Mouse (Mus musculus) brown adipose tissue, adult 24 weeks (tissue): ENCODE data around the gene Elovl5. TPM values are rescaled to one million over a fixed set of nuclear protein-coding genes. Genes with fewer than 3 reads are reported as not detected.

Source experiments
- H3K27ac ChIP-seq: fragments of 200-500 bp; replicated peaks from 2 replicates; pipeline ENCODE4 v1.5.1; 2012; ENCODE audit warnings: low read depth, mild to moderate bottlenecking, low read length
- H3K4me1 ChIP-seq: fragments of 200-500 bp; 2 replicates; pipeline ENCODE4 v1.6.1; 2012; ENCODE audit warnings: low read length, mixed read lengths; ENCODE audit not compliant: control insufficient read depth, insufficient read depth, insufficient read length
- H3K4me3 ChIP-seq: fragments of 200-500 bp; 2 replicates; pipeline ENCODE4 v1.5.1; 2012; ENCODE audit warnings: low read depth, mild to moderate bottlenecking, low read length, moderate library complexity; ENCODE audit not compliant: insufficient read depth
- polyA plus RNA-seq: library from polyadenylated mRNA; stranded (reverse); fragments of >200 nt; gene quantifications from 2 replicates; pipeline ENCODE4 v1.2.4, GENCODE M21; 2012; ENCODE audit not compliant: missing spikeins, insufficient read depth, insufficient read length

The Elovl5 gene
- polyA plus RNA-seq, 1 experiment, result 123 TPM

DNA sequence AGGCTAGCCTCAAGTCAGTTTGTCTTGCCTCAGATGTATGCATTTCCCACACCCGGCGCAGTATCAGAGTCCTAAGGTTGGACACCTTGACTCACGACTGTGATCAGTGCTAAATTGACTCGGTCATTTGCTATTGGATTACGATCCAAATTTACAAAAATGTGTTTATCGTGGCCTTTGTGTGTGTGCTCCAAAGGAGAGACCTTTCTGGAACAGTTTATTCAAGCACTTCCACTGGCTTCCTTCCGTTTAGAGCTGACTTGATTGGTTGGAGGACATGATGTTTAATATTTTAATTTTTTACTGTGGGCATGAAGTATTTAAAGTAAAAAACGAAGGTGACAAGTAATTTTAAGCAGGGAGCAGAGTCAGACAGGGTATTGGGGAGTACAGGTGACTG lies 38.8 kb downstream of the Elovl5 start:
- Histone ChIP-seq H3K27ac (no peak overlapping the region), H3K4me3 (no peak overlapping the region), H3K4me1 (peaks cover 37% of the 10 kb centered on the region)

DNA sequence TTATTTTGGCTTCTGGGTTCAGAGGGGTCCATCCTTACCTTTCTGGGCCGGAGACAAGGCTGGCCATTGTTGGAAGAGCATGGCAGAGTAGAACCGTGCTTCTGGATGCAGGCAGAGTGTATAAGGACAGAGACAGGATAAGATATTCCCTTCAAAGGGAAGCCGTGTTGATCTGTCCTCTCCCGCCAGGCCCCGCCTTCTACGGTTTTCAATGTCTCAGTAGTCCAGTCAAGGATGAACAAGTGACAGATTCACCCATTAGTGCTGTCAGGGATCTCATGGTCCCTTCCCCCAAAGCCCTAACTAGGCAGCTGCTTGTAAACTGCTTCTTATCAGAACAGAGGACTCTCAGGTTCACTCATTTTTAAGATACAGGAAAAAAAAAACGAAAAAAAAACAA lies 41.2 kb downstream of the Elovl5 start:
- H3K4me3 ChIP-seq, result no peak overlapping the region
- peaks cover 21% of the 10 kb centered on the region for H3K4me1 ChIP-seq
- H3K27ac ChIP-seq, result no peak overlapping the region

DNA sequence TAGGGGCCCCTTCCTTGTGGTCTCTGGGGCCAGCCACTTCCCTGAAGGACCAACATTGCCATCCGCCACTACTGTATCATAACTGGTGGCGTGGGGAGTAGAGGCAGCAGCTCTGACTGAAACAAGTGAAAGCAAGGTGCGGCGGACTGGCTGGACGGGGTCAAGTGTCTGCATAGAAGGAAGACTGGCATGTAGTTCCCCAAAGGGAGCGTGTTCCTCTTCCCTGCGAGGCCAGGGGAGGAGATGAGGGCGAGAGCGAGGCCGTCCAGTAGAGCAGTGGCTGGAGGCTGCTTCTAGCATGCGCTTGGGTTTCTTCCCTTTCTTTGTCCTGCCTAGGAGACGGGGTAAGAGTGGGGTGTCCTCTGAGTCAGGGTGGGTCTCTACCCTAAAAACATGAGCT lies 42.6 kb downstream of the Elovl5 start:
- Histone ChIP-seq H3K27ac (no peak overlapping the region), H3K4me3 (no peak overlapping the region), H3K4me1 (peaks cover 13% of the 10 kb centered on the region)

DNA sequence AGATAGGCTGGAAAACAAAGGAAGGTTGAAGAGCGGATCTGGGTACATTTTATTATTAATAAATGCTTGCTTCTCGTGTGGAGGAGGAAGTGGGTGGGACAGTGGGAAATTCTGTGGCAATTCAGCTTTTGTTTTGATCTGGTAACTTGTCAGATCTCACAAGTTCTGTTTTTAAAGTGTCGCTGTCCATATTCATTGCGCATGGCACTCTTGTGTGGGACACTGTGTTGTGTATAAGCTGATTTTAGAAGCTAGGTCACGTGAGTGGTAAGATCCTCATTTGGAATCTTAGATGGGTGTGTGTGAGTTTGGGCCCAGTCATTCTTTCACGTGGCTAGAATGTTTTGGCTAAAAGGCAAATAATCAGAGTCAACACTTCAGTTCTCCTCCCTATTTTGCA lies 44.2 kb downstream of the Elovl5 start:
- no peak overlapping the region for H3K27ac ChIP-seq
- H3K4me3 ChIP-seq, result no peak overlapping the region
- 0 out of 2 replicates have a peak, but pooled peaks cover 6% of the 10 kb centered on the region for H3K4me1 ChIP-seq

DNA sequence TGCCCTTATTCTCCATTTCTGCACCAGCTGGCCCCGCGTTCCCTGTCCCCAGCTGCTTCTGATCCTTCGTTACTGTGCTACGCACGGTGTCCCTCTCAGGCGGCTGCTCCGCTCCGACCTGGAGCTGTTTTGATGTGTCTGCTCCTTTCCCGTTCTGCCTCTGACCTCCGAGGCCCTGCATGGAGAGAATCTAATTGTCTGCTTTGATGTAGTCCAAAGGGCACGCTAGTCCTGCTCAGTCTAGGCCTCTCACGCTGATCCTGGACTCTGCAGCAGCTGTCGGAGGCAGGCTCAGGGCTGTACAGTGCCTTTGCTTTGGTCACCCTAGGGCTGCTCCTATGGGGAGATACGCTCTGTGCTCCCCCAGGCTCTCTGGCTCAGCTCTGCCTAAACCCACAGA lies 46.9 kb downstream of the Elovl5 start:
- Histone ChIP-seq H3K4me1 (0 out of 2 replicates have a peak, but pooled peaks cover 6% of the 10 kb centered on the region), H3K27ac (no peak overlapping the region; the same call in 1 of the 2 replicates)

DNA sequence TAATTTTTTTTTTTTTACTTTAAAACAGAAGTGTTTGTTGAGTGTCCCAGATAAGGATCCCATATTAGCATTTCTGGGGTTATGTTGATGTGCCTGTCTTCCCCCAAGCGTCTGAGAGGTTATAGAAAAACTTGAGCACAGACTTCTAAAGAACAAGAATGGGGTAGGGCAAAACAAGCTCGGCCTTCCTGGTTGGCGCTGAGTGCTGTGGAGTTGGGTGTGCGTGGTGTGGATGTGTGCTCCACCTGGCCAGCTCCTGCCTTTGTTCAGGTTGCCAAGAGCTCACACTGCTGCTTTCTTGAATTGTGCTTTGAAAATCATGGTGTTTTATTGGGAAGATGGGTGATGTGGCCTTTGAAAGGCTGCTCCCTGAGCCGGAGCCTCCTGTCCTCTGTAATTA lies 48.1 kb downstream of the Elovl5 start:
- Histone ChIP-seq H3K4me1 (0 out of 2 replicates have a peak, but pooled peaks cover 6% of the 10 kb centered on the region), H3K4me3 (no peak overlapping the region), H3K27ac (no peak overlapping the region)

More for the DNA sequence above, 46.9 kb downstream of the Elovl5 start:
- no peak overlapping the region for H3K4me3 ChIP-seq

DNA sequence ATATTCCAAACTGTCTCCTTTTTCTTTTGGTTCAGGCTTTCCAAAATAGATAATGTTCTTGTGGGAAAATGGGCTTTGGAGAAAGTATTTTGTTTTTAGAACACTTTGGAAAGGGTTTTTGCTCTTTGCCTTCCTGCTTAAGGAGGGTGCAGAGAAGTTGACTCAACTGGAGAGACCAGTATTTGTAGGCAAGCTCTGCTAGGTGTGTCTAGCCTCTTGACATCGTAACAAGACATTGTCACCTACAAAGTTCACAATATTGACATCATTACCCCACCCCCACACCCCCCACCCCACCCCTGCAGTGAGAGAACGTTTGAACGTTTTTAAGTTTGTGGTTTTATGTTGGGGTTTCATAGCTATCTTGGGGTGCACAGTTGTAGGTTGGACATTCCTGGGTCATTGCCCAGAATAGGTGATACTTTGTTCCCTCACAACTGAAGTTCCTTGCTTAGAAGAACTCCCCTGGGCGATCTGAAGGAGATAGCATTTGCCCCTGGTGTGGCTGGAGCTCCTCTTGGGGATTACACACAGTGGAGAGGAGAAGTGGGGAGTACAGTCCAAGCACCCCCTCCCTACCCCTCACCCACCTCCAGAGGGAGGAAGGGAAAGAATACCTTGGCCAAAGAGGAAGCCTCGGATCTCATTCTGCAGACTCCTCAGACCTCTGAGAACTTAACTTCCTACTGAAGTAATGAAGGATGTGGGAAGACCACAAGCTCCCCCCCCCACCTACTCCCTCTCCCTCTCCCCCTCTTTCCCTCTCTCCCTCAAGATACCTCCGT lies 48.8 kb downstream of the Elovl5 start:
- no peak overlapping the region for H3K27ac ChIP-seq
- H3K4me3 ChIP-seq, result no peak overlapping the region
- 0 out of 2 replicates have a peak, but pooled peaks cover 6% of the 10 kb centered on the region for H3K4me1 ChIP-seq

DNA sequence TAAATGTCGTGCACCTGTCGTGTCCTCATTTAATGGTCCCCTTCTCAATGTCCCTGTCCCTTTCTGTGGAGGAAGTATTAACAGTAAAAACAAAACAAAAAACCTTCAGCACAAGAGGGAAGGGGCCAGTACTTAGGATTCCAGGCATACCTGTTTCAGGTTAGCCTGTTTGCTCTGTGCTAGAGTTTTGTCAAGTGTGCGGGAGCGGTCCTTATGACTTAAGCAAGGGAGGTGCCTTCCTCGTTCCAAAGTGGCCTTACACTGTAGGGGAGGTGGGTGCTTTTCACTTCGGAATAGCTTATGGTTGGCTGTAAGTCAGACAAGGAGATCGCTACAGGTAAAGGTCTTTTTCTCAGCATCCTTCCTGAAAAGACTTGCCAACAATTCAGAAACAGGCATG lies 49.7 kb downstream of the Elovl5 start:
- Histone ChIP-seq H3K27ac (no peak overlapping the region), H3K4me3 (no peak overlapping the region), H3K4me1 (0 out of 2 replicates have a peak, but pooled peaks cover 8% of the 10 kb centered on the region)

DNA sequence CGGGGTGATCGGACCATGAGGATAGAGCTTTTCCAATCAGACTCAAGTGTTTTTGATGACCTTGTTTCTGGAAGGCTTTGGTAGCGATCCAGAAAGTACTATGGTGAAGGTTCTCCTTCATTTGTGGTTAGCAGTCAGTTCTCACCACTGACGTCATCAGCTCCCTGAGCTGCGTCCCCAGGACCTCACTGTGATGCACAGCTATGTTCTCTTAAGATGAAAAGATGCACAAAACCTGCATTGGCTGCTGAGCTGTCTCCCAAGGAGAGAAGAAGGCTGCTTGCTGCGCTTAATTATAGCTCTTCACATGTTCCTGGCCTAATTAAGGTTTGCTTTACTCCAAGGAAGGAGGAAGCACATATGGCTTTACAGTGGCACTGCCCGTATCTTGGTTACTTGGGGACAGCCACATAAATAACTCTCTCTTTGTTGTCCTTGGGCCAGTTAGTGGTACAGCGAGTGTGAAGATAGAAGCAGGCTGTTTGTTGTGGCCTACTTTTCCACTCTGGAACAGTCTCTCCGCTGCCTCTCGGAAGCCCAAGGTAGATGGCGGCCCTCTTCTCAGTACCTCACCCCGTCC lies 50.5 kb downstream of the Elovl5 start:
- H3K4me3 ChIP-seq, result no peak overlapping the region
- no peak overlapping the region for H3K27ac ChIP-seq
- 0 out of 2 replicates have a peak, but pooled peaks cover 8% of the 10 kb centered on the region for H3K4me1 ChIP-seq

DNA sequence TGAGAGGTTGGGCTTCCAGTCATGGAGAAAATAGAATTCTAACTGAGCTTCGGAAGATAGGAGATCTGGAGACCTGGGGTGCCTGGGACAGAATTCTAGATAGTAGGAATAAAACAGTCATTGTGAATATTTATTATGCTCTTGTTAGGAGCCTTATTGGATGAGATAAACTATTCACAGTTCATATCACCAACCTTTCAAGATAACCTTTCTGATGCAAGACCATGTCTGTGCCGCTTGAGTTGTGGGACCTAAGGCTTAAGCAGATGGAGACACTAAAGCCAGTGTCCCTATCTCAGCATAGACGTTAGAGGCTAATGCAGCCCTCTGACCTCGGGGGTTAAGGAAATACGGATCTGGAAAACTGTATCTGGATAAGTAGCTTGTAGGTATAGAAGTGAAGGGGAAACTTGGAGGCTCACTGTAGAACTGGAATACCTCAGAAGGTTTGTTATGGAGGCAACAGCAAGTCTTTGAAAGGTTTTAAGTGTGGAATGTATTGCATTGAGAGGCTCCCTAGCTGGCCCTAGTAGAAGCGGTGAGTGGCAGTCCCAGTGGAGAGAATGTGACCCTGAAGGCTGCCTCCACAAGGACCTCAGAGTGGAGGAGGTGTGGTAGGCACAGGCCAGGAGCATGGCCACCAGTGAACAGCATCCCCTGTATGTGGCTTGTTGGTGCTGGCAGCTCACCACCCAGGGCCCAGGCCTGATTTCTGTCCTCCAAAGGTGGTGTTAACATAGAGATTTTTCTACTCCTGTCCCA lies 52.2 kb downstream of the Elovl5 start:
- Histone ChIP-seq H3K4me1 (0 out of 2 replicates have a peak, but pooled peaks cover 4% of the 10 kb centered on the region), H3K4me3 (no peak overlapping the region), H3K27ac (no peak overlapping the region)

DNA sequence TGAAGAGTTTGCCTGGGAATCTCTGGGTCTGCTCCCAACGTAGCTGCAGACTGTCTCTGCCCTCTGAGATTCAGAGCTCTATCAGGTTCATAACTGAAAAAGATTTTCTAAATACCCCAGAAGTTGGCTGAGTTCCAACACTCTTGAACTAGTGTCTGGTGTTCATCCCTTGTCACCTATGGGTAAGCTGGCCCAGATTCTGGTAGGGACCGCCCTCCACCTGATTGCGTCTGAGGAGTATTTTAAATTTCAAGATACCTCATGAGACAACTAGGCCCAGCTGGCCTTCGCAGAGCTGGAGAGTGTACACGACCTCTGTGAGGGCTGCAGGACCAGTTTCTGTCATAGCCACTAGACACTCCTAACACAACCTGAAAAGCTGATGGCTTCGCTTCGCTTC lies 61.8 kb downstream of the Elovl5 start:
- Histone ChIP-seq H3K27ac (no peak overlapping the region), H3K4me3 (no peak overlapping the region), H3K4me1 (no peaks in the 10 kb centered on the region)

DNA sequence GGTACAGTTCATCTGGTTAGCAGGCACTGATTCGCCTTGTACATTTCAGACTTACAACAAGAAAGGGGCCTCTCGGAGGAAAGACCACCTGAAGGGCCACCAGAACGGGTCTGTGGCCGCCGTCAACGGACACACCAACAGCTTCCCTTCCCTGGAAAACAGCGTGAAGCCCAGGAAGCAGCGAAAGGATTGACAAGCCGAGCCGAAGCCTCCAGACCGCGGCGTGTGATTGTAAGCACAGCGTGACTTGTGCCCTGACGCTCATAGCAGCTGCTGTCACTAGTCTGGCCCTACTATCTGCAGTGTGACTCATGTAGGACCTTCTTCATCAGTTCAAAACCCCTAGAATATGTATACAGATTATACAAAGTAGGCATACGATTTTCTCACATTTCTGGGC lies 65.5 kb downstream of the Elovl5 start:
- no peak overlapping the region for H3K4me3 ChIP-seq
- peaks cover 4% of the 10 kb centered on the region; the same call in 1 of the 2 replicates for H3K4me1 ChIP-seq
- H3K27ac ChIP-seq, result no peak overlapping the region

DNA sequence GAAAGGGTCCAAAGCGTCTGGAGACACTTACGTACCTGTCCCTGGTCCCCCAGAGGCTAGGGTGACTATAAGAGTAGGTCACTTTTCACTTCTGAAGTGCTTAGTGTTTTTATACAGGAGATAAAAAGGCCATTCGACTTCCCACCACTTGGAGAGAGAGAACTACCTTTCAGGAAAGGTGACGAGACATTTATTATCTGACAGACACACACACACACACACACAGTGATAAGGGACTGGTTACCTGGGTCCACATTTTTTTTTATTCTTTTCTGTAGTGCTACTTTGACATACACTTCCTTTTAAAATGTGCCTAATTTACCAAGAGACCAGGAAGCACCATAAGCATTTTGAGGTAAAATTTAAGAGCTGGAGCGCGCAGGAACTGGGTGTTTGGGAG lies 66.4 kb downstream of the Elovl5 start:
- no peak overlapping the region for H3K27ac ChIP-seq
- H3K4me3 ChIP-seq, result no peak overlapping the region
- H3K4me1 ChIP-seq, result peaks cover 4% of the 10 kb centered on the region; the same call in 1 of the 2 replicates

DNA sequence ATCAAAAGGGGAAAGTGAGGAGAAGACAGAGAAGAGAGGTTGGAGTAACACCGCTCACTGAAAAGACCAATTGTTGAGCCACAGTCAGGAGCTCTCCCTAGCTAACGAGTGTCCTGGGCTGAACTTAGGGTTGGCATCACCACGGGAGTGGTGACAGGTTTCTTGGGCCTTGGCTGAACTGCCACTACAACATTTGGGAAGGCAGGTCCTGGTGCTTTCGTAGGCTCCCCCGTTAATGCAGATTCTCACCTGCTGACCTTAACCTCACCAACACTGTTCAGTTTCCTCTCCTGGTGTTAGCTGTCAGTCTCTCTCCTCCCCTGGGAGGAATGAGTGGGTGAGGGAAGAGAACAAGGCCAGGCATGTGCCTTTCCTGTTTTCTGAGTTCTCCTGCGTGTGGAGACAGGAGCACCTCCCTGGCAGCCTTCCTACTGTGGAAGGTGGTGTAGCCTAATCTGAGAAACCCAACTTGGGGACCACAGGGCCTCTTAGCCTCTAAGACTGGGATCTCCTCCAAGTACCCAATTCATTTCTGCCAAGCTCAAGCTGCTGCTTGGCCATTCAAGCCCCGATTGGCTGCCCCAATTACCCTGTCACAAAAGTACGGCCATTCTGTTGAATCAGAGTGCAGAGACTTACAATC lies 69.1 kb downstream of the Elovl5 start:
- no peak overlapping the region for H3K4me3 ChIP-seq
- peaks cover 4% of the 10 kb centered on the region; the same call in 1 of the 2 replicates for H3K4me1 ChIP-seq
- H3K27ac ChIP-seq, result no peak overlapping the region

DNA sequence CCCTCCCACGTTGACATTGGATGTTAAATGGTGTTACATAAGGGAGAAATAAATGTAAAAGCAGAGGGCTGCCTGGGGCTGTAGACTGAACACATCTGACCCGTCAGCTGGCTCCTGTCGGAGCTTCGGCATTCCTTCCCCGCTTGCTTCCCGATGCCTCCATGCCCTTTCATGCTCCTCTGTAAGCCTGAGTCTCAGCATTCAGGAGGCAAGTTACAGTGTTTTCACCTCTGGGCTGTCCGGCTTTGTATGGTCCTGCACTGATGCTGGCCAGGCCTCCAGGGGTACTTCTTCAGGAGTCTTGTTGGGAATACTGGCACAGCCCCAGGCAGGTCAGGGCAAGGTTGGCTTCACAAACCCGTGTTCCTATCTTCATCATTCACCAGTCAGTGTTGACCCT lies 72.5 kb downstream of the Elovl5 start:
- Histone ChIP-seq H3K4me3 (no peak overlapping the region), H3K4me1 (peaks cover 4% of the 10 kb centered on the region; the same call in 1 of the 2 replicates), H3K27ac (no peak overlapping the region)
